Mouse (Mus musculus): Measurements from ENCODE around the gene P2ry13.

DNA sequence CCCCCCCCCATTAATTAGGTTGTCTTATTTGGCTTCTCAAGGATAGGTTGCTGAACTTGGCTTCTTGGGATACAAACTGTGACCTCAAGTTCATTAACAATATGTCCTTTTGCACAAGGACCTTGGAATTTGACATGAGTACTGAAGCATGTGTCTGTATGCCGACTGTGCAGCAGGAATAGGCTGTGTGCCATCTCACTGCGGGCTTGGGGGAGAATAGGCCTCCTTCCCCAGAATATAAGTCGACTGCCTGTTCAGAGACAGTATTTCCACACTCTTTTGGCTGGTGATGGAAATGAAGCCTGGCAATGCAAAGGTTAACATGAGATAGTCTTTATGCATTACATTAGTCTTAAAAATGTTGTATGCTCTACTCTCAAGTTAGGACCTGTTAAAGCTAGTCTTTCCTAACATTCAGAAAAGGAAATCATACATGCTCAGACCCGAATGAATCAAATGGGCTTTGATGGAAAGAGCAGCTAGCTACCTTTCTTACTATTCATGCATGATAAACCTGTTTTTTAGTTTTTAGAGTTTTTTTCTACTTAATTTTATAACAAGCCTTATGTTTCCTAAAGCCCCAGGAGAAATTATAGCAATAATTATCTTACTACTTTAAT, 13.2 kb downstream of the P2ry13 start:
- TF ChIP-seq USF1 (IDR thresholded peaks at IDR 0.05; ENCODE audit: low read depth) (no peak), CTCF (IDR thresholded peaks at IDR 0.05; ENCODE audit: control insufficient read depth, insufficient read depth, insufficient read length) (no peak), MAX (IDR thresholded peaks at IDR 0.05) (no peak), FOSL1 (IDR thresholded peaks at IDR 0.05; ENCODE audit: insufficient read depth, low read length, poor library complexity, severe bottlenecking) (no peak), MYOD1 (IDR thresholded peaks at IDR 0.05; ENCODE audit: control insufficient read depth, insufficient read length, low read depth) (no peak)
